Mouse (Mus musculus) kidney, adult 8-10 months (tissue): ENCODE measurements at regions not wholly inside any gene's neighbourhood (a gene's known extent, or its start where the extent isn't known, plus 50 kb on each side); places are given as distances from the start of the nearest gene placed in this dataset.
A peak's percentile ranks its signal among the peaks of the same experiment; 100 is the strongest.
"Not testable (repeated sequence)": the region's sequence is repeated elsewhere in the genome, so short reads cannot be mapped to it uniquely, and the experiment has no call there.

Source experiments
- DNase-seq, 2 experiments: peaks; one replicate each; pipeline ENCODE4 v3.0.0; 2022

DNA sequence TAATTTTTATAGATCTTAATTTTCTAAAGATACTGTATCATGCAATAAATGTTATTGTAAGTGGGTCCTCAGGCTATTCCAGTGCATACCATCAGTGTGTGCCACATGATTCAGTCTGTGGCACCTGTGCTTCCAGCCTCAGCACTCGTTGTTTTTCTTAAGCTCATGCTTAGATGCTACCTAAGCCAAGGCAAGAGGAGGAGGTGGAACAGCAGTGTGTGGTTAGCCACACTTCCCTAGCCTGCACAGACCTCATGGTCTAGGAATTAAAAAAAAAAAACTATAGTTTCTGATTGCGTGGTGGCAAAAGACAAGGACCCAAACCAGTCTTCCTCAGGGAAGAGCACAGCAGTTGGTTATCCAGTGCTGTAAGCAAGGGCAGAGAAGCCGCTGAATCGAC is 287.3 kb upstream of the Olfr1507 start:
- not testable (repeated sequence) for DNase-seq

DNA sequence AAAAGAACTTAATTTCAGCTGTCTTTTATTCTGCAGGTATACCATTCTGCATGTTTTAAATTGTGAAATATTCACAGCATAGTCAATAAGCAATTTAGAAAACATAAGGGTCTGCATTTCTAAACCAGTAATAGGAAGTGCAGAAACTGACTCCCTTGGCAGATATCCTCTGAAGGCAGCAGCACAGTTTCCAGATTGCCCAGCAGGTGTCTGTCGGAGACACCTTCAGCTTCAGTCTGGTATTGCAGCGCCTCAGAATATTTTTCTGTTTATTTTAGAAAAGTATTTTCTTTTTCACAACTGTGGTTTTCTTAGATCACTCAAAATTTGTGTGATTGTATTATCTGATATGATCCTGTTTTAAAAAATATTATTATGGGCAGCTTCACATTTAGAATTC is 280.3 kb upstream of the Olfr1507 start:
- DNase-seq: not testable (repeated sequence)

DNA sequence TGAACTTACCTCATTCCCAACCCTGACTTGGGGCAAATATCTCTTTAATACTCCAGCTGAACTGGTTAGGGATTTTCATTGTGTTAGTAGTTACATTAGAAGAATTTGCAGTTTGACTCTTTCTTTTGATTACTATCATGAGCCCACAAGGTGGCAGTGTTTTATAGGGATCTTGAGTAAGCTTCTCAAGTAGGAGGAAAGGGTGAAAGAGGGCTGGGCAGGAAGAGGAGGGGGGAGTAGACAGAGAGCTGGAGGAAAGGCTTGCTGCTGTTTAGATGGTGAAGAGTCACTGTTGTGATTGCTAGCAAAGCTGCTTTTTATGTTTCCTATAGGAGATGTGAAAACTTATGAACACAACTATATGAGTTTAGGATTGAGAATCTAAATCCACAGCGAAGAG is 273.9 kb upstream of the Olfr1507 start:
- not testable (repeated sequence) for DNase-seq

DNA sequence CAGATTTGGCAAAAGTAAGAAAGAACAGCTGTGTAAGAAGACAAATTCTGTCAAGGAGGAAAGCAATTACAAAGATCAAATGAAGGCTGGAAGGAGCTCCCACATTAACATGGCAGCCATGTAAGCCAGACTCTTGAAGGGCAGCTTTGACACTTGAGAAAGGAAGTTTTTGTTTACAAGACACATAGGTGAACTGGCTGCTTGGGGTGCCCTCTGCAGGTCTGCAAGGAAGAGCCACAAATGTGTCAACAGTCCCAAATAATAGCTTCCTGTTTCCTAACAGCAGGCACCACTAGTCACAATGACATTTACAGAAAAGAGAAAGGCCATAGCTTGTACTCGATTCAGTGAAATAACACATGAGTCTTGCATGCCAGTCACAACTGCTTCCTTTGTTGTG is 256.6 kb upstream of the Olfr1507 start:
- DNase-seq: not testable (repeated sequence)

DNA sequence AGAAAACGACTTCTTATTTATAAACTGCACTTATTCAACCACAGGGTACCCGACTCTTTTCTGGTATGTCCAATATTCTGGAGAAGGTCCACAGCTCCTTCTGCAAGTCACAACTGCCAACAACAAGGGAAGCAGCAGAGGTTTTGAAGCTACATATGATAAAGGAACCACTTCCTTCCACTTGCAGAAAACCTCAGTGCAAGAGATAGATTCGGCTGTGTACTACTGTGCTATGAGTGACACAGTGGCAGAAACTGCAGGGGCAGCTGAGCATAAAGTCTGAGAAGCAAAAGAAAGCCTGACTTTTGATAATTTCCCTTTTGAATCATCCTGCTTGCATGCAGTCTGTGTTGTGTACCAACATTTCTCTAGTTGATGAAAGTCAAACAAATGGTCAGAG is 231.1 kb upstream of the Olfr1507 start:
- not testable (repeated sequence) for DNase-seq

DNA sequence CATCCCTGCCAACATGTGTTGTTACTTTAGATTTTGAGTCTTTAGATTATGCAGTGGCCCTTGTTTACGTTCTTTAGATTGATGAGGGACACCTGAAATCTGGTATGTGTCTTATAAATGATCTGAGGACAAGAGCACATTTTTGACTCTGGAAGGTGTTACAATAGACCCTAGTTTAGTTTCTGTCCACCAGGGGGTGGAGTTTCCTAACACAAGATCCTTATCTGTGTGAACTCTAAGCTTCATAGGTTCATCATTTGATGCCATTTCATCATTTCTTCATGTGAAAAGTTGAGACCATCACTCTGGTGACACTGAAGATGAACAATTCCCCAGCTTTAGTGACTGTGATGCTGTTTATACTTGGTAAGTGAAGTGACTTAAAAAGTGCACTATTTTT is 229.4 kb upstream of the Olfr1507 start:
- not testable (repeated sequence) for DNase-seq

DNA sequence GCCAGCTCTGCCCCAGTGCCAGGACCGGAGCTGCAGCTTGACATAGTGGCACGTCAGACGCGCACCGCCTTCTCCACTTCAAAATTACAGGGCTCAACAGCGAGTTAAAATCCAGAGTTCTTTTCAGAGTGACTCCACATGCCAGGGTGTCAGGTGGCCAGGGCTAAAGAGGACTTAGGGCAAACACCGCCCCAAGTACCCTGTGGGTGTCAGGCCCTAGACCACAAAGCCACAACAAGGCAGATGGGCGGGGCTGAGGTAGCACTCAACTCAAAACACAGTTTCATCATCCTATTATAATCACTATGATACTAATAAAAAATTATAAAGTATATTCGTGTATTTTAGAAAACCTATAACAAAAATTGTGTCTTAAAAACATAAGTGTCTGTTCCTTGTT is 225.1 kb upstream of the Olfr1507 start:
- no peak for DNase-seq

DNA sequence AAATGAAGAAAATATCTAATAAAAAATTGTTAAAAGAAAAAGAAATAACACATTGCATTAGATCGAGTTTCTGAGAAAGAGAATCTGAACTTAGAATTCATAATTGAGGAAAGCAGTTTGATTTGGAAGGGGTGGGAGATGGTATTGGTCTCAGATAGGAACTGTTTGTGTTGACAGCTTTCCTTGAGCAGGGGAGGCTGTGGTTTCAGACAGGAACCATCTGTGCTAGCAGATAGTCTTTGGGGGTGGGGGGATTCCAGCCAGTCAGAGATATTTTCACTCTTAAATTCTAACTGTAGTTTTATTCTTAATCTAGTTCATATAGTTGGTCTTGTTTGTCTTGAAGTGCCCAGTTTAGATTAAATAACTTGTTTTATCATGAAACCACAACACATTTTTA is 205.3 kb upstream of the Olfr1507 start:
- not testable (repeated sequence) for DNase-seq

DNA sequence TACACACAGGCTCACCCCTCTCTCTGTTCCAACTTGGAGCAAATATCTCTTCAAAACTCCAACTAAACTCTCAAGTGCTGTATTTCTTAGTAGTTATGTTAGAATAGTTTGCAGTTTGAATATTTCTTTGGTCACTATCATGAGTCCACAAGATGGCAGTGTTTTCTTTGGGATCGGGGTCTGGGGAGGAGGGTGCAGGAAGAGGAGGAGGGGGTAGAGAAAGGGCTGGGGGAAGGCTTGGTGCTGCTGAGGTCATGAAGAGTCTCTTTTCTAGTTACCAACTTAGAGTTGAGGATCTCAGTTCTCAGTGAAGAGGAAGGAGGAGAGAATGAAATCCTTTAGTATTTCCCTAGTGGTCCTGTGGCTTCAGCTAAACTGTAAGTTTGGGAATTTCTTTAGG is 188.1 kb upstream of the Olfr1507 start:
- DNase-seq: not testable (repeated sequence)

DNA sequence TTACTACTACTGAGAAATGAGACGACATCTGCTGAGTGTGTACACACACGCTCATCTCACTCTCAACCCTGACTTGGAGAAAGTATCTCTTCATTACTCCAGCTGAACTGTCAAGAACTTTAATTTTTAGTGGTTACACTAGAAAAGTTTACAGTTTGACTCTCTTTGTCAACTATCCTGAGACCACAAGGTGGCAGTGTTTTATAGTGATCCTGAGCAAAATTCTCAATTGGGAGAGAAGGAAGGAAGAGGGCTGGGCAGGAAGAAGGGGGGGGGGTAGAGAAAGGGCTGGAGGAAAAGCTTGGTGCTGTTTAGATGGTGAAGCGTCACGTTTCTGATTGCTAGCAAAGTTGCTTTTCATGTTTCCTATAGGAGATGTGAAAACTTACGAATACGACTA is 158.8 kb upstream of the Olfr1507 start:
- DNase-seq: no peak

DNA sequence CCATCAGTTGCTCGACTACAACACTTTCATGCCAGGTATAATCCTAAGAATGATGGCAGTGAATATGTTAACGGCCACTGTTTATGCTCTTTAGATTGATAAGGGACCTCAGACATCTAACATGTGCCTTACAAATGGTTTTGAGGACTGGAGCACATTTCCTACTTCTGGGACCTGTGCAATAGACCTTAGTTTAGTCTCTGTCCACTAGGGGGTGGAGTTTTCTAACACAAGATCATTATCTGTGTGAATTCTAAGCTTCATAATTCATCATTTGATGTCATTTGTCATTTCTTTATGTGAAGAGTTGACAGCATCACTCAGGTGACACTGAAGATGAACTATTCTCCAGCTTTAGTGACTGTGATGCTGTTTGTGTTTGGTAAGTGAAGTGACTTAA is 142.6 kb upstream of the Olfr1507 start:
- no peak for DNase-seq

DNA sequence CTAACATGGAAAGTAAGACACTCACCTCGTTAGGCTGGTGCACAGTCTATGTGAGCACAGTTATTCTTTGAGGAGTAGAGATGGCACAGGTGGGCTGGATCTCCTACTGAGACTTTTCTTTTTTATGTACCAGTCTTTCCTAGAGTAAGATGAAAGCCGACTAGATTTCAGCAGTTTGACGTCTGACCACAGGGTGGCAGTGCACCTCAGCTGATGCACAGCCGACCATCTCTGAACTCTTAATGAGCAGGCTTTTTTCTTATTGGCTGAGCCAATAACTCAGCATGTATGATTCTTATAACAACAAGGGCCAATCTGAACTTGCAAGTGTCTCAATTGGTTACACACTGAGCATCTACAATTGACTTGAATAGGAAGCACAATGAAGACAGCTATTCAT is 126.6 kb upstream of the Olfr1507 start:
- peak in 1 of 2 experiments; percentile 9 for DNase-seq

DNA sequence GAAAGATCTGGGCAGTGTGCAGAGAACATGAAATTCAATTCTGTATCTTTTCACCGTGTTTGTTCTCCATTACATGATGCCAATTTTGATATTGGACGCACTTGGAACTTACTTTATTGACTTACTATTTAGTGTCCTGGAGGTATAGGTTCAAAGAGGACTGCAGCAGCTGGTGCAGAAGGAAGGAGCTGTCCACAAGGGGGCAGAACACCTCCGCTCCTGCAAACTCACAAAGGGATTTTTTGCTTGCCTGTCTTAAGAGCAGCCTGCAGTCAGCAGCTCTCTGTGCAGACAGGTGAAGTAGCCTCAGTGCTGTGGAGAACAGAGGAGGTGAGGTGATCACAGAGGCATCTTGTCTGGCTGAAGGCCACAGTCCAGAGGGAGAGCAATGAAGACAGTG is 84.8 kb upstream of the Olfr1507 start:
- DNase-seq: peak; percentile 0 to 21

DNA sequence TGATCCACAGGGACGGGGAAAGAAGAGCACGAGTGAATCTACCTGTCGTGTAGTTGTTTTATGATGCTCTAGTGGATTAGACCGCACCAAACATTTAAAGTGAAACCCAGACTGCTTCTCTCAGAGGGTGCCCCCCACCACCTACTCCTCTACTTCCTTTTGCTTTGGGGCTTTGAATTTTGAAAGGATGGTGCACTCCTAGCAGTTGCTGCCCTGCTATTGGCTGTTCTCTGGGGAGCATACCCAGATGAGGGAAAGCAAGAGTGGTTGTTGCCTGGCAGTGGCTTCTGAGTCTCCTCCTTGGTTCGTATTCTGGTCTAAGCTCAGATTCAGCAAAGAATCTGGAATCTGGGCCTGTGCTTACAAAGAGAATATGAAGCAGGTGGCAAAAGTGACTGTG is 71.4 kb upstream of the Olfr1507 start:
- DNase-seq: no peak

DNA sequence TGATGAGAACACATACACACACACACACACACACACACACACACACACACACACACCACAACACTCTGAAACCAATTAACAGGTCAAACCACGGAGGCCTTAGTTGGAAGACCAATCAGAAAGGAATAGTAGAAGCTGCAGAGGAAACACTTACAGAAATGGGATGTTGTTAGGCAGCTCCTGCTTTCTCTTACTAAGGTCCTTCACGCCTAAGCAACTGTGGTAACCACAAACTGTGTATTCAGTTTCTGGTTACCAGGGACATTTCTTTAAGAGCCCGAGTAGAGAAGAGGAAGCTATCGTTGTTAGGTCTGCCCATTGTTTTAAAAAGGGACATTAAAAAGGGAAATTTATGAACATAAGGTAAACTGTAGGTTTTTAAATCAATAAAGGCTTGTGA is 70.1 kb upstream of the Olfr1507 start:
- DNase-seq: no peak

DNA sequence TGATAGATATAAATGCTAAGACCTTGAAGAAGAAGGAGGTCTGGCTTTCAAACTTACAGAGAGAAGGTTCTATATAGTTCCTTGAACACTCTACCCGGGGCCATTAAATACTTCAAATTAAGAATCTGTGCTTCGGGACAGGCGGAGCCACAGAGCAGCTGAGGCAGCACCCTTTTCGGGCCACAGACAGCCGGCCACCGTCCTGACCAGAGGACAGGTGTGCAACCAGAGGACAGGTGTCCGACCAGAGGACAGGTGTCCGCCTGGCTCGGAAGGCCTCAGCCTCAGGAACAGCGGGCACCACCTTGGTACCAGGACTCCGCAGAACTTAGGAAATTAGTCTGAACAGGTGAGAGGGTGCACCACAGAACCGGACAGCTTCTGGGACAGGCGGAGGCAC is 60.8 kb upstream of the Olfr1507 start:
- DNase-seq: not testable (repeated sequence)

DNA sequence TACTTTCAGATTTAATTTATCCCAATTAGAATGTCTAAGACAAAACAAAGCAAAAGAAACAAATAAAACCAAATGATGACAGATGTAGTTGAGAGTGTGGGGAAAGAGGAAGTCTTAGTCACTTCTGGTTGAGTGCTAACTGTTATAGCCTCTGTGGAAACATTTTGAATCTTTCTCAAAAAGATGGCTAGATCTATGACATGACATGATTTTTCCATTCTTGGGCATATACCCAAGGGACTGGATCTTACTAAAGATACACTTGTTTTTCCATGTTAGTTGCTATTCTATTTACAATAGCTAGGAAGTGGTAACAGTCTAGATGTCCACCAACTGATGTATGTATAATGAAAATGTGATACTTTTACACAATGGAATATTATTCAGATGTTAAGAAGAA is 57.9 kb upstream of the Olfr1507 start:
- DNase-seq: no peak

DNA sequence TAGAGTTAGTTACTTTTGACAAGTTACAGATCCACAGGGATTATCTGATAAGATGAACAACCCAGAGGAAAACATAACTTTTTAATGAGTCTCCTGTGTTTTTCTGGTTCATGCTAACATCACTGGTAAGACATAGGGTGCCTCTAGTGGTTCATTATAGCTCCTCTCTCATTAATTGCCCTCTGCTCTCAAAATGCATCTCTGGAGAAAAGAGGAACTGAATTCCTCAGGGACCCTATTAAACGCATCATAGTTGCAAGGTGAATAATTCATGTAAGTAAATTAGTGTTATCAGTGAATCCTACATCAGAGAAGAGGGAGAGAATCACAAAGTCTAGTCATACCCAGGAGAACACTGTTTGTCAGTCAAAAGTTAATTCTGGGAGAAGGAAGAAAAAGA is 52.4 kb upstream of the Olfr1507 start:
- no peak for DNase-seq
